Mouse (Mus musculus) kidney, postnatal 0 days (tissue): ENCODE results near the gene Vps25. TPM values are rescaled to one million over a fixed set of nuclear protein-coding genes. Genes with fewer than 3 reads are reported as not detected.

Experiments used
- ATAC-seq: fragments of 200-750 bp; cut with Nextera tagmentation; replicated peaks from 2 replicates; pipeline ENCODE4 v1.8.0; 2017; ENCODE audit warnings: low read depth, moderate number of reproducible peaks, moderate TSS enrichment, moderate library complexity; ENCODE audit not compliant: low FRiP score
- DNase-seq: peaks from one replicate; pipeline ENCODE4 v3.0.0-alpha.2; 2016; ENCODE audit warnings: low spot score
- H3K27ac ChIP-seq: fragments of 300-500 bp; sonication (generic); 2 replicates; pipeline ENCODE4 v1.5.1; 2014; ENCODE audit warnings: mild to moderate bottlenecking
- H3K27me3 ChIP-seq: fragments of 300-500 bp; sonication (generic); 2 replicates; pipeline ENCODE4 v1.6.1; 2014; ENCODE audit warnings: low read length, mixed read lengths; ENCODE audit not compliant: insufficient read depth
- H3K36me3 ChIP-seq: fragments of 300-500 bp; sonication (generic); 2 replicates; pipeline ENCODE4 v1.6.1; 2014; ENCODE audit warnings: low read length, mixed read lengths; ENCODE audit not compliant: insufficient read depth
- H3K4me1 ChIP-seq: fragments of 300-500 bp; sonication (generic); replicated peaks from 2 replicates; pipeline ENCODE4 v1.6.1; 2014; ENCODE audit warnings: antibody characterized with exemption, low read length, mixed read lengths; ENCODE audit not compliant: insufficient read depth
- H3K4me2 ChIP-seq: fragments of 300-500 bp; sonication (generic); 2 replicates; pipeline ENCODE4 v1.6.1; 2014; ENCODE audit warnings: mild to moderate bottlenecking, low read length, moderate library complexity, mixed read lengths
- H3K4me3 ChIP-seq: fragments of 300-500 bp; sonication (generic); replicated peaks from 2 replicates; pipeline ENCODE4 v1.5.1; 2014; ENCODE audit warnings: low read depth, low read length
- H3K9ac ChIP-seq: fragments of 300-500 bp; sonication (generic); 2 replicates; pipeline ENCODE4 v1.6.1; 2014; ENCODE audit warnings: low read depth, low read length
- H3K9me3 ChIP-seq: fragments of 300-500 bp; sonication (generic); replicated peaks from 2 replicates; pipeline ENCODE4 v1.6.1; 2016; ENCODE audit warnings: low read length, inconsistent platforms, mixed read lengths
- CTCF ChIP-seq: IDR thresholded peaks from 2 replicates; pipeline ENCODE4 v1.5.1; 2016; ENCODE audit warnings: antibody characterized with exemption, low read depth, mild to moderate bottlenecking, moderate library complexity
- WGBS: fragments of 180-500 bp; shearing (Covaris S2); extraction: QIAGEN DNeasy Blood & Tissue Kit; methylation state at CpG from one replicate; pipeline ENCODE4 v1.1.7; 2014; 5-methylcytosine and 5-hydroxymethylcytosine counted together
- polyA plus RNA-seq: library from polyadenylated mRNA; unstranded; fragments of >200 nt; fragmentation: Nextera tagmentation; extraction: Ambion mirVana; gene quantifications from 2 replicates; pipeline ENCODE4 v1.2.1, GENCODE M21; 2015

Vps25 gene
- polyA plus RNA-seq, 1 experiment from 2014 or later: 179 TPM

DNA sequence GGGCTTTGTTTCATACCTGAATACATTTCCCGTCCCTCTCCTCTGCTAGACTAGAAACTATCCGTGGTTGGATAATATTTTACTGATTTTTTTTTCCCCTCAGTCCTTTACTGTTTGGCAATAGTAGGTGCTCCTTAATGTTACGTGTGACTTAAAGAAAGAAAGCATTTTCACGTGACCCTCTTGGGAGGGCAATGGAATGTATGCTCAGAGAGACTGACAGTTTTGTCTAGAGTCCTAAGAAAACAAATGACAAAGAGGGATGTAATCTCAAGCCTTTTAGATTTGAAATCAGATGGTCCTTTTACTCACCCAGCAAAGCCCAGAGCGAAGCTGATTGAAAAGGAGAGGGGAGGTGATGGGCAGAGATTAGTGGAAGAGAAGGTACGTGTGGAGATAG lies 12.4 kb downstream of the Vps25 start:
- WGBS: 52% methylated on average over 6 of the region's 6 CpGs
- H3K4me1 ChIP-seq: peaks cover 26% of the 10 kb centered on the region
- no peak for DNase-seq
- no peak overlapping the region for H3K9ac ChIP-seq
- H3K27ac ChIP-seq: no peak overlapping the region
- no peaks in the 10 kb centered on the region for H3K9me3 ChIP-seq
- 0 out of 2 replicates have a peak, but pooled peaks cover 4% of the 10 kb centered on the region for H3K36me3 ChIP-seq
- H3K4me2 ChIP-seq: 0 out of 2 replicates have a peak overlapping the region, but pooled peaks have one; percentile 47
- ATAC-seq: no peak
- no peak for TF ChIP-seq CTCF
- peaks cover 4% of the 10 kb centered on the region; the same call in 1 of the 2 replicates for H3K27me3 ChIP-seq
- H3K4me3 ChIP-seq: no peak overlapping the region

- Histone ChIP-seq H3K9me3 (no peaks in the 10 kb centered on the region), H3K4me2 (no peak overlapping the region), H3K4me3 (no peak overlapping the region), H3K4me1 (0 out of 2 replicates have a peak, but pooled peaks cover 11% of the 10 kb centered on the region), H3K27ac (no peak overlapping the region), H3K9ac (no peak overlapping the region), H3K27me3 (no peaks in the 10 kb centered on the region), H3K36me3 (0 out of 2 replicates have a peak, but pooled peaks cover 4% of the 10 kb centered on the region)
- TF ChIP-seq CTCF: no peak
- no peak for DNase-seq
- 17% methylated on average over 10 of the region's 10 CpGs for WGBS
- ATAC-seq: no peak
These were observed 16.1 kb downstream of the Vps25 start for GRCm38 (mm10) chr11:101269577-101270116.

- no peaks in the 10 kb centered on the region for H3K27me3 ChIP-seq
- ATAC-seq (no peak), DNase-seq (no peak)
- no peak for TF ChIP-seq CTCF
- no peak overlapping the region for H3K9ac ChIP-seq
- no peaks in the 10 kb centered on the region for H3K9me3 ChIP-seq
- H3K36me3 ChIP-seq: 0 out of 2 replicates have a peak, but pooled peaks cover 12% of the 10 kb centered on the region
- no peak overlapping the region for H3K4me3 ChIP-seq
- H3K4me2 ChIP-seq: no peak overlapping the region
- H3K4me1 ChIP-seq: peaks cover 20% of the 10 kb centered on the region
- no peak overlapping the region for H3K27ac ChIP-seq
- WGBS: 82% methylated on average over 3 of the region's 3 CpGs
These were observed 18.9 kb downstream of the Vps25 start for GRCm38 (mm10) chr11:101272446-101272845.

DNA sequence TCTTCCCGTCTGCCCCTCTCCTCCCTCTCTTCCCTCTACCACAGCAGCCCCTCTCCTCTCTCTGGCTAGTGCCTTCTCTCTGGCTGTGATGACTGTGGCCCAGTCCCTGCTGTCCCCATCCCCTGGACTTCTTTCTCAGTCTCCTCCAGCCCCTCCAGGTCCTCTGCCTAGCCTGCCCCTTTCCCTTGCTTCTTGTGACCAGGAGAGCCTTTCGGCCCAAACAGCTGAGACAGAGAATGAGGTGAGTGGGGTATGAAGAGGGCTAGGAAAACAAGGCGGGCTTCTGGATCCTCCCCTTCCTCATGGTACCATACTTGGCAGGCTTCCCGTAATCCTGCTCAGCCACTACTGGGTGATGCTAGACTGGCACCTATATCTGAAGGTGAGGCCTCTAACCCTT lies 21.8 kb downstream of the Vps25 start:
- H3K27me3 ChIP-seq: no peaks in the 10 kb centered on the region
- WGBS: 75% methylated on average over 4 of the region's 4 CpGs
- no peak overlapping the region for H3K4me2 ChIP-seq
- DNase-seq (no peak), ATAC-seq (no peak)
- H3K36me3 ChIP-seq: 0 out of 2 replicates have a peak, but pooled peaks cover 9% of the 10 kb centered on the region
- no peak overlapping the region for H3K4me3 ChIP-seq
- H3K9ac ChIP-seq: no peak overlapping the region
- H3K9me3 ChIP-seq: no peaks in the 10 kb centered on the region
- no peak for TF ChIP-seq CTCF
- H3K4me1 ChIP-seq: peaks cover 32% of the 10 kb centered on the region
- H3K27ac ChIP-seq: no peak overlapping the region

DNA sequence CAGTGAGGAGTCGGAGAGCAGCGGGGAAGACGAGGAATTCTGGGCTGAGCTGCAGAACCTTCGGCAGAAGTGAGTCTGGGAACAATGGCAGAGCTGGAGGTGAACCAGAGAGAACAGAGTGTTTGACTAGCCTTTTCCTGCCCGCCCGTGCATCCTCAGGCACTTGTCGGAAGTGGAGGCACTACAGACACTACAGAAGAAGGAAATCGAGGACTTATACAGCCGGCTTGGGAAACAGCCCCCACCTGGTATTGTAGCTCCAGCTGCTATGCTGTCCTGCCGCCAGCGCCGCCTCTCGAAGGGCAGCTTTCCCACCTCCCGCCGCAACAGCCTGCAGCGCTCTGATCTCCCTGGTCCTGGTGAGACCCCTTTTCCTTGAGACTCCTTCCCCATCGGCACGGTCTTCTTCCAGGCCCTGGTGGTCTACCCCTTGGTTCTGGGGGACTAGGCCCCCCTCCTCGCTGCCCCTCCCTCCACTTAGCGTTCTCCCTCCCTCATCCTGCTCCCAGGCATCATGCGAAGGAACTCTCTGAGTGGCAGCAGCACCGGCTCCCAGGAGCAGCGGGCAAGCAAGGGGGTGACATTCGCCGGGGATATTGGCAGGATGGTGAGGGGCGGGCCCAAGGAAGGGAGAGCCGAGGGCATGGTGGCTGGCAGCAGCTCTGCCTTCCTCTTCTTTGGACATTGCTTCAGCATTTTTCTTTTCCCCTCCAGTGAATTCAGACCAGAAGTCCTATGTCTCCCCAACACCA lies 23.0 kb downstream of the Vps25 start:
- Histone ChIP-seq H3K36me3 (0 out of 2 replicates have a peak, but pooled peaks cover 9% of the 10 kb centered on the region), H3K27me3 (no peaks in the 10 kb centered on the region), H3K4me1 (peaks cover 37% of the 10 kb centered on the region), H3K9ac (peak overlapping the region; percentile 37; the same call in 1 of the 2 replicates), H3K4me3 (no peak overlapping the region), H3K9me3 (no peaks in the 10 kb centered on the region), H3K27ac (peak overlapping the region; percentile 89), H3K4me2 (peak overlapping the region; percentile 82)
- DNase-seq (no peak), ATAC-seq (no peak)
- 35% methylated on average over 27 of the region's 27 CpGs for WGBS
- TF ChIP-seq CTCF: no peak

- ATAC-seq (peak; percentile 62), DNase-seq (no peak)
- H3K4me2 ChIP-seq: peak overlapping the region; percentile 82
- 0 out of 2 replicates have a peak, but pooled peaks cover 9% of the 10 kb centered on the region for H3K36me3 ChIP-seq
- TF ChIP-seq CTCF: no peak
- H3K9ac ChIP-seq: peak overlapping the region; percentile 75
- H3K9me3 ChIP-seq: no peaks in the 10 kb centered on the region
- peaks cover 37% of the 10 kb centered on the region for H3K4me1 ChIP-seq
- WGBS: 35% methylated on average over 12 of the region's 12 CpGs
- H3K4me3 ChIP-seq: peak overlapping the region; percentile 59
- no peaks in the 10 kb centered on the region for H3K27me3 ChIP-seq
- peak overlapping the region; percentile 89 for H3K27ac ChIP-seq
These were observed 24.1 kb downstream of the Vps25 start for GRCm38 (mm10) chr11:101277381-101278222.
